Mouse (Mus musculus): Measurements from ENCODE around the gene Ddx55. TPM values are rescaled to one million over a fixed set of nuclear protein-coding genes. Genes with fewer than 3 reads are reported as not detected.

Ddx55 gene
- polyA plus RNA-seq, 1 experiment from 2014 or later = 26.4 TPM

DNA sequence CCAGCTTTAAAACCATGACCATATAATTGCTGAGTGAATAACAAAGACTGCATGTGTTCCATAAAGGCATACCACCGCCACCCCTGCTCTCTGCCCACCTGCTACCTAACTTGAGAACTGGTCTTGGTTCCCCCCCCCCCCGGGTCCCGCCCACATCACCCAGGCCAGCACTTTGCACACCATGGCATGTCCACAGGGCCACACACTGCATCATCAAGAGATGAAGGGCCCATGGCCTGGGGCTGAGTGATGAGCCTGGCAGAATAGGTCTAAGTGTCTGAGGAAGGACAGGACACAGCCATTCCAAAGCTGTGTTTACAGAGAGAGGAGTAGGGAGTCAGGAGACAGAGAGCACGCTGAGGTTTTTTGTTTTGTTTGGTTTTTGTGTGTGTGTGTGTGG is 24.3 kb upstream of the Ddx55 start:
- peak overlapping the region; percentile 77 for H3K4me2 ChIP-seq
- no peaks in the 10 kb centered on the region for H3K9me3 ChIP-seq
- no peaks in the 10 kb centered on the region for H3K27me3 ChIP-seq
- H3K9ac ChIP-seq = peak overlapping the region; percentile 65
- 67% methylated on average over 4 of the region's 4 CpGs for WGBS
- ATAC-seq (ENCODE audit: low FRiP score) = no peak
- no peaks in the 10 kb centered on the region for H3K36me3 ChIP-seq
- peaks cover 41% of the 10 kb centered on the region for H3K4me1 ChIP-seq (replicated peaks)
- H3K27ac ChIP-seq = no peak overlapping the region
- H3K4me3 ChIP-seq = peak overlapping the region; percentile 71

DNA sequence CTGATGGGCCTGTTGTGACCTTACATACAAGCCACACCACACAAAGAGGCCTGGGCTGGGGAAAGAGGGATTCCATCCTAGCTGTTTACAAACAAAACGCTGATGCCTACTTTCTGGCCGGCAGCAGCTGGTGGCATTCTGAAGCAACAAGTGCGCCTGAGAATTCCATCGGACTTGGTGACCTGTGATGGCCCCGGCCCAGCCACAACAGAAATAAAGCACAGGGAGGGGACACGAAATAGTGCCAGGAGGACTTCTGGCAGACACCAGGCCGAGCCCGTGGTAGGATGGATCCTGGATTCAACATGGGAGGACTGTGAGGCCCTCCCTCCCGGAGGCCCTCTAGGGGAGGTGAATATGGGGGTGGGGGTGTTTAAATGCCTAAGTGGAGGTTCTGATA is 23.9 kb upstream of the Ddx55 start:
- Histone ChIP-seq H3K27me3 (no peaks in the 10 kb centered on the region), H3K36me3 (no peaks in the 10 kb centered on the region), H3K4me1 (replicated peaks) (peaks cover 41% of the 10 kb centered on the region), H3K4me3 (peak overlapping the region; percentile 71), H3K9me3 (no peaks in the 10 kb centered on the region), H3K4me2 (peak overlapping the region; percentile 77), H3K9ac (peak overlapping the region; percentile 65), H3K27ac (peak overlapping the region; percentile 60; the same call in 1 of the 2 replicates)
- WGBS = 35% methylated on average over 9 of the region's 9 CpGs
- ATAC-seq (ENCODE audit: low FRiP score) = no peak

DNA sequence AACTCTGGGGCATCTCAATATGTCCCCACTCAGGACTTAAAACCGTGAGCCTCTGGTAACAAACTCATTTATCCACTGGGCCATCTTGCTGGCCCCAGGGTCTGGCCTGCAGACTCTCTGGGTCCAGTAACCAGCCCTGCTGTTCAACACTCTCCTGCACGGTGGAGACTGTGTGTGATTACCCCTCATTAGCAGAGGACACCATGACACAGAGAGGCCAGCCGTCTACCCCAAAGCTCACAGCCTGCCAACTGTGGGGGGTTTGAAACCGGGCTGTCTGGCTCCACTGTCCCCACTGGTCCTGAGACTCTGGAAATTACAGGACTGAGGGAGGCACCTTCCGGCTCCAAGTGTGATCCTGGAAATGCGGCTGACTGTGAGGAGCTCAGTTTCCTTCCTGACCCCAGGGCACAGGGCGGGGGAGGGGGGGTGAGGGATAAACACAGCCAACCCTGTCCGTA is 23.4 kb upstream of the Ddx55 start:
- peaks cover 41% of the 10 kb centered on the region for H3K4me1 ChIP-seq (replicated peaks)
- peak overlapping the region; percentile 77 for H3K4me2 ChIP-seq
- 37% methylated on average over 8 of the region's 8 CpGs for WGBS
- peak overlapping the region; percentile 65 for H3K9ac ChIP-seq
- no peaks in the 10 kb centered on the region for H3K27me3 ChIP-seq
- ATAC-seq (ENCODE audit: low FRiP score) = no peak
- H3K27ac ChIP-seq = peak overlapping the region; percentile 60; the same call in 1 of the 2 replicates
- no peaks in the 10 kb centered on the region for H3K9me3 ChIP-seq
- H3K4me3 ChIP-seq = peak overlapping the region; percentile 71
- no peaks in the 10 kb centered on the region for H3K36me3 ChIP-seq

DNA sequence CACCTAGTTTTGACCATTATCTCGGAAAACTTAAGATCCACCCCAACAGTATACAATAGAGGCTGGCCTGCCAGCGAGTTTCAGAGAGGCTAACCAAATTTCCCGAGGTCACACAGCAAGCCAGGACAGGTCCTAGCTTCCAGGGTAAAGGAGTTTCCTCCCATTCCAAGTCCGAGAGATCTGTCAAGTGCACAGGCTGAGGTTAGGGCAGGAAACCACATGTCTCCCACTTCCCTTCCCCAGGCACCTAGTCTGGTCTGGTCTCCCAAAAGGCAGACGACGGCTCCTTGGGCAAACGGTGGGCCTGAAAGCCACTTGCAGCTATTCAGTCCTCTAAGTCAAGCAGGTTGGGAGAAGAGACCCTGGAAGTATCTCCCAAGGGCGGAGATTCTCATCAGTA is 23.0 kb upstream of the Ddx55 start:
- WGBS = 76% methylated on average over 8 of the region's 8 CpGs
- Histone ChIP-seq H3K27me3 (no peaks in the 10 kb centered on the region), H3K4me1 (replicated peaks) (peaks cover 41% of the 10 kb centered on the region), H3K36me3 (no peaks in the 10 kb centered on the region), H3K9me3 (no peaks in the 10 kb centered on the region), H3K9ac (peak overlapping the region; percentile 80), H3K27ac (no peak overlapping the region), H3K4me3 (peak overlapping the region; percentile 71), H3K4me2 (peak overlapping the region; percentile 77)
- no peak for ATAC-seq (ENCODE audit: low FRiP score)

DNA sequence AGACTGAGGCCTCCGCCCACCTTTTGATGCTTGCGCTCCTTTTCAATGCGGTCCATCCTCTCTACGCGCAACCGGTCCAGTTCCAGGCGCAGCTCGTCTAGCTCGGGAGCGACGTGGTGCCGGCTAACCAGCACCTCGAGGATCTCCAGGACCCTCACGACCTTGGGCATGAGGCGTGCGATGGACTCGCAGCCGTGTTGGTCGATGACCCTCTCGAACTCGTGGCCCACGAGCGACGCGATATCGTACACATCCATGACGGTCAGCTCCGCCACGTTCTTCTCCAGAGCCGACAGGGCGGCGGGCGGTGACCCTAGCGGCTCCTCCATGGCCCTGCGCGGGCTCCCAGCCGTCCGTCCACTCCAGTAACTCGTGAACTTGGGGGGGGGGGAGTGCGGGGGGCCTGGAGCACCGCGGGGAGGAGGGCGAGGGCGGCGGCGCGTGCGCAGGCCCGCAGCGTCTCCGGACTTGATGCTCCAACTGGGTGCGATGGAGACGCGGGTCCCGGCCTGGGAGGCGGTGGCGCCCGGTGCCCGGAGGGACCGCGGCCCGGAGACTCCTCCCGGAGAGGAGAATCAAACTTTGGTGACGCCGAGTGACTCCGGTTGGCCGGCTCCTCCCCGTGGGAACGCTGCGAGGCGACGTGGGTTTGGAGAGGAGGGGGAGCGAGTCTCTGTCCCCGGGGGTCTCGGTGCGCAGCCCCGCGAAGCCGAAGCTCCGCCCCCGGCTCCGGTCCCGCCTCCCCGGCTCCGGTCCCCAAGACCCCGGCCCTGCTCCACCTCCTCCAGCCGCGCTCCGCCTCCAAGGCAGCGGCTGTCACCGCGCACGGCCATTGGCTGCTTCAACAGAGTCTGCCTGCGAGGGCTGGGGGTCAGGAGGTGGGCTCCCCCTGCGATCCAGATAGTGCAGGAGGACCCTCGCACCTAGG is 21.7 kb upstream of the Ddx55 start, which contains the start of gene Rilpl1:
TSS of gene Rilpl1 (minus strand) at position 737 of the 928 bp plus-strand sequence.
- H3K9ac ChIP-seq = peak within 1 kb of the TSS; percentile 80
- under 1% methylated on average over 94 of the region's 96 CpGs for WGBS

DNA sequence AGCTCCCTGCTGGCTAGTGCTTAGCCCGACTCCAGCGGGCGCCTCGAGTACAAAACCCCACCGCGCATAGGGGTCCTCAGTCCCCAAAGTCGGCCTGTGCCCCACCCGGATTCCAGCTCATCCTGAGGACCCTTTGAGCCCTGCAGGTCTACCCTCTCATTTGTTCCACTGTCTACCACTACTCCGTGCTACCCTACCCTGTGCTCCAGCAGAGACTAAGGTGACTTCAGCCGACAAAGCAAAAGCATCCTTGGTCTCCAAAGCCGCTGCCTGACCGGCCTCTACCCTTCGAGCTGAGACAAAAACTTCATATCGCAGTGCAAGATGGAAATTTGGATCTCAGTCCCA is 21.1 kb upstream of the Ddx55 start:
- Histone ChIP-seq H3K9ac (peak overlapping the region; percentile 80), H3K4me2 (peak overlapping the region; percentile 77), H3K27ac (peak overlapping the region; percentile 78), H3K36me3 (no peaks in the 10 kb centered on the region), H3K9me3 (no peaks in the 10 kb centered on the region), H3K27me3 (peaks cover under 1% of the 10 kb centered on the region), H3K4me3 (peak overlapping the region; percentile 71), H3K4me1 (replicated peaks) (peaks cover 42% of the 10 kb centered on the region)
- WGBS = 11% methylated on average over 14 of the region's 14 CpGs
- ATAC-seq (ENCODE audit: low FRiP score) = peak; percentile 58

More for the DNA sequence above, 21.7 kb upstream of the Ddx55 start, which contains the start of gene Rilpl1:
- no peaks in the 10 kb centered on the region; the same call in 1 of the 2 replicates for H3K27me3 ChIP-seq
- H3K9me3 ChIP-seq = no peaks in the 10 kb centered on the region
- peak within 1 kb of the TSS; percentile 71 for H3K4me3 ChIP-seq
- H3K4me2 ChIP-seq = peak within 1 kb of the TSS; percentile 77
- peaks cover 41% of the 10 kb centered on the region for H3K4me1 ChIP-seq (replicated peaks)
- ATAC-seq (ENCODE audit: low FRiP score) = peak; percentile 93
- no peaks in the 10 kb centered on the region for H3K36me3 ChIP-seq
- H3K27ac ChIP-seq = peak within 1 kb of the TSS; percentile 78

DNA sequence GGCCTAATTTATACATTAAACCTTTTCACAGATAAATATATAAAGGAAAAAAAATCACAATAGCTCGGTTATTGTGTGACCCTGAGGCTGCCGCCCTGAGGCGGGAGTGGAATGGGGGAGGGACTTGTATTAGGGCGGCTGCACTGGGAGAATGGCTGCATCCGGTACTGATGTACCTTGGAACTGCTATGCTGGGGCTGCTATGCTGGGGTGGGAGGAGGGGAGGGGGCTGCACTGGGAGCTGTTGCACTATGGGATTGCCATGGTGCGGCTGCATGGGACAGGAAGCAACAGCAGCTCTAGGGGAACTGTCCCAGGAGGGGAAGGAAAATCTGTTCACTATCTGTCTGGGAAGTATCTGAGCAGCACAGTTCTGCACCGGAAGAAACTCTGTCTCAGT is 20.2 kb upstream of the Ddx55 start:
- H3K9ac ChIP-seq = no peak overlapping the region
- no peaks in the 10 kb centered on the region for H3K9me3 ChIP-seq
- peaks cover 46% of the 10 kb centered on the region for H3K4me1 ChIP-seq (replicated peaks)
- peaks cover 5% of the 10 kb centered on the region for H3K27me3 ChIP-seq
- no peak overlapping the region for H3K4me2 ChIP-seq
- H3K36me3 ChIP-seq = no peaks in the 10 kb centered on the region
- H3K27ac ChIP-seq = no peak overlapping the region
- WGBS = 38% methylated on average over 7 of the region's 7 CpGs
- ATAC-seq (ENCODE audit: low FRiP score) = no peak
- H3K4me3 ChIP-seq = no peak overlapping the region

DNA sequence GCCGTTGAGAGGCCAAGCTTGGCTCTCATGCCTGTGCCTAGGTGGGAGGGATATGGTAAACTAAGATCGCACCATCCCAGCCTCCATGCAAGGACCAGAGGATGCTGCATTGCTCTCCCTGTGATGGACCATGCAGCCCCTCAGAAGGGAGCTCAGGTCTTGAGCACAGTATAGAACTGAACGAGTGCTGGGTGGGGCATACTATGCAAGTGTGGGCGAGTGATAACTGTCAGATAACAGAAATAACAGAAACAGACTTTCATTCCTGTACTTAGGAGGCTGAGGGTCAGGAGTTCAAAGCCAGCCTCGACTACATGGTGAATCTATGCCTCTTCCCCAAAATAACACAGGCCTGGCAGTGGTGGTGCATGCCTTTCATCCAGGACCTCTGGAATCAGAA is 17.6 kb upstream of the Ddx55 start:
- H3K4me2 ChIP-seq = no peak overlapping the region
- H3K9ac ChIP-seq = no peak overlapping the region
- WGBS = 75% methylated on average over 5 of the region's 5 CpGs
- H3K36me3 ChIP-seq = no peaks in the 10 kb centered on the region
- H3K4me3 ChIP-seq = no peak overlapping the region
- H3K4me1 ChIP-seq (replicated peaks) = peaks cover 25% of the 10 kb centered on the region
- H3K9me3 ChIP-seq = no peaks in the 10 kb centered on the region
- peaks cover 5% of the 10 kb centered on the region for H3K27me3 ChIP-seq
- no peak for ATAC-seq (ENCODE audit: low FRiP score)
- H3K27ac ChIP-seq = no peak overlapping the region

DNA sequence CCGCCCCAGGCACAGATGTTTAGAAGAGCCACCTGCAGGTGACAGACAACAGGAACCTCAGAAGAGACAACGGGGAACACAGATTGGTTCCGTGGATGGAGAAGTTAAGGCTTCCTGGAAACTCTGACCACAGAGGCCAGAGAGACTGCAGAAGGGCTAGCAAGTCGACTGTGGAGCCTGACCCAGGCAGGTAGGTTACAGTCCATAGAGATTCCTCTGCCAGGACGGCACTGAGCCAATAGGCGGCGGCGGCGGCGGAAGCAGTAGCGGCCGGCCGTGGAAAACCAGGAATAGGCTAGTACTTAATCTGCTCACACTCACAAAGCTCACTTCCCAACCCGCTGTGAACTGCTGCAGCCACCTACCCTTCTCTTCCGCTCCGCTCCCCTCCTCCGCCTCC is 15.9 kb upstream of the Ddx55 start:
- 7% methylated on average over 17 of the region's 17 CpGs for WGBS
- no peak for ATAC-seq (ENCODE audit: low FRiP score)
- H3K4me3 ChIP-seq = peak overlapping the region; percentile 9; the same call in 1 of the 2 replicates
- H3K4me1 ChIP-seq (replicated peaks) = peaks cover 18% of the 10 kb centered on the region
- H3K9me3 ChIP-seq = no peaks in the 10 kb centered on the region
- H3K27me3 ChIP-seq = peaks cover 5% of the 10 kb centered on the region
- H3K4me2 ChIP-seq = peak overlapping the region; percentile 38
- peak overlapping the region; percentile 49; the same call in 1 of the 2 replicates for H3K9ac ChIP-seq
- H3K27ac ChIP-seq = no peak overlapping the region
- no peaks in the 10 kb centered on the region for H3K36me3 ChIP-seq

DNA sequence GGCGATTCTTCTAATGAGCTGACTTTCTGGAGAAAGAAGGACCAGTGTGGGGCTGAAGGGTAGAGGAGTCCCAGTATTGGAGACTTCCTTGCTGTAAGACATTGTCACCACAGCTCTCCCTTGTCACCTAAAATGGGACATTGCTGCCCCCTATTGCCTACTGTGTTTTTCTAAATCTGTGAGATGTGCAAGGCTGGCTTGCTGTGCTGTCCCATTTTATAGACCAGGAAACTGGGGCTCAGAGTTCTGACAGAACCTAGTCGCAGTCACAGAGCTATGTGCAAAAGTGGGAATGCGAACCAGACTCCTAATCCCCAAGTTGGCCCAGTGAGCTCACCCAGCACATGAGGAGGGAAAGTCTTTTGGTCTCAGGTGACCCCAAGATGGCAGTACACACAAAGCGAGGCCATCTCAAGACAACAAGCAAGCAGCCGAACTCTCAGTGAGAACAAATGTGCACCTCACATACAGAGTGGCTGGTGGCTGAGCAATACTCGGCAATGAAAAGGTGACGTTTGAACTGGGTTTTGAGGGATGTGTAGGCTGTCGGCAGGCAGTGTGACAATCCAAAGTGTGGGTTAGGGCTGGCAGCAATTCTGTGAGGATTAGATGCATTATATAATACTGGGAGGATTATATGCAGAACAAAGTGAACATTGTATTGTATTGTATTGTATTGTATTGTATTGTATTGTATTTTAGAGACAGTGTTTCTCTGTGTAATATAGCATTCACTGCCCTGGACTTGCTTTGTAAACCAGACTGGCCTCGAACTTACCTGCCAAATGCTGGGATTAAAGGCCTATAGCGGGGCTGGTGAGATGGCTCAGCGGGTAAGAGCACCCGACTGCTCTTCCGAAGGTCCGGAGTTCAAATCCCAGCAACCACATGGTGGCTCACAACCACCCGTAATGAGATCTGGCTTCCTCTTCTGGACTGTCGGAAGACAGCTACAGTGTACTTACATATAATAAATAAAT is 13.6 kb upstream of the Ddx55 start:
- Histone ChIP-seq H3K27me3 (peaks cover 5% of the 10 kb centered on the region), H3K4me1 (replicated peaks) (peaks cover 23% of the 10 kb centered on the region), H3K9ac (no peak overlapping the region), H3K9me3 (no peaks in the 10 kb centered on the region), H3K4me3 (no peak overlapping the region), H3K4me2 (no peak overlapping the region), H3K27ac (no peak overlapping the region), H3K36me3 (peaks cover 9% of the 10 kb centered on the region)
- WGBS = 78% methylated on average over 15 of the region's 16 CpGs
- no peak for ATAC-seq (ENCODE audit: low FRiP score)

DNA sequence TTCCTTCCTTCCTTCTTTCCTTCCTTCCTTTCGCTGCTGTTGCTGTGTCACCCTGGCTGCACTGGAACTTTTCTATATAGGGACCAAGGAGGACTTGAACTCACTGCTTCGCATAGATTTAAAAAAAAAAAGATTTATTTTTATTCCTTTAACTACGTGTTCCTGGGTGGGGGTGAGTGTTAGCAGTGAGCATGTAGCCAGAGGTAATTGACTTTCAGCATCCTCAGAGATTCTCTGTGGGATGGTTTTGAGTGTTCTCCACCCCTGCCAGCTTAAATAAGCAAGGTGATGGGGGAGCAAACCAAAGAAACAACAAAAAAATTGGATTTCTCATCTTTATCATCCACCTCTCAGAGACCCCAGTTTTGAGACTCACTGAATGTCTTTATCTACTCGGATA is 12.8 kb upstream of the Ddx55 start:
- peaks cover 5% of the 10 kb centered on the region for H3K27me3 ChIP-seq
- no peak overlapping the region for H3K9ac ChIP-seq
- WGBS = 73% methylated on average over 4 of the region's 4 CpGs
- 0 out of 2 replicates have a peak overlapping the region, but pooled peaks have one; percentile 29 for H3K4me2 ChIP-seq
- H3K36me3 ChIP-seq = peaks cover 17% of the 10 kb centered on the region
- peak overlapping the region; percentile 93 for H3K4me3 ChIP-seq
- peaks cover 23% of the 10 kb centered on the region for H3K4me1 ChIP-seq (replicated peaks)
- no peaks in the 10 kb centered on the region for H3K9me3 ChIP-seq
- no peak overlapping the region for H3K27ac ChIP-seq
- ATAC-seq (ENCODE audit: low FRiP score) = no peak

DNA sequence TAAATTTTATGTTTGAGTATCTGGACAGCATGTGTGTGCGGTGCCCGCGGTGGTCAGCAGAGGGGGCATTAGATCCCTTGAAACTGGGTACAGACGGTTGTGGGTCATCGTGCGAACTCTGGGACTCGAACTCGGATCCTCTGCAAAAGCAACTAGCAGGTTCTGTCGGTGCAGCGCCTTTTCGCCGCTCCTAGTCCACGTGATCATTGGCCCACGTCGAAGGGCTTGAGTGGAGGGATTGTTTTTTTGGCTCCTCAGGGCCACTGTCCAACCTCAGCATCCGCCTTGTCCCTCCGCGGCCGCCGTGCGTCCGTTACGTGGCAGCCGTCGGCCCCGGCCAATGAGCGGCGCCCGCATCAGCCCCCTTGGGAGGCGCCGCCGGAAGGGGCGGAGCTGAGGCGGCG is 12.3 kb upstream of the Ddx55 start, which contains the start of gene Tmed2:
TSS of gene Tmed2 (plus strand) at position 313 of the 404 bp plus-strand sequence.
- H3K4me3 ChIP-seq = peak within 1 kb of the TSS; percentile 93
- ATAC-seq (ENCODE audit: low FRiP score) = peak; percentile 95
- H3K9me3 ChIP-seq = no peaks in the 10 kb centered on the region
- peaks cover 5% of the 10 kb centered on the region for H3K27me3 ChIP-seq
- peak within 1 kb of the TSS; percentile 87 for H3K27ac ChIP-seq
- H3K36me3 ChIP-seq = peaks cover 22% of the 10 kb centered on the region
- peak within 1 kb of the TSS; percentile 89 for H3K9ac ChIP-seq
- H3K4me2 ChIP-seq = peak within 1 kb of the TSS; percentile 94
- H3K4me1 ChIP-seq (replicated peaks) = peaks cover 23% of the 10 kb centered on the region
- WGBS = under 1% methylated on average over 34 of the region's 35 CpGs
